Mouse (Mus musculus) heart, embryonic 11.5 days (tissue): ENCODE measurements around the gene Cdkn1c. TPM values are rescaled to one million over a fixed set of nuclear protein-coding genes. Genes with fewer than 3 reads are reported as not detected.
A peak's percentile ranks its signal among the peaks of the same experiment; 100 is the strongest.

Source experiments
- ATAC-seq: fragments of 200-750 bp; cut with Nextera tagmentation; replicated peaks from 2 replicates; pipeline ENCODE4 v1.8.0; 2017; ENCODE audit warnings: moderate library complexity; ENCODE audit not compliant: insufficient number of reproducible peaks, low FRiP score, low TSS enrichment
- H3K27ac ChIP-seq: fragments of 300-500 bp; sonication (generic); 2 replicates; pipeline ENCODE4 v1.5.1; 2014; ENCODE audit warnings: mild to moderate bottlenecking, low read depth, low read length
- H3K27me3 ChIP-seq: fragments of 300-500 bp; sonication (generic); 2 replicates; pipeline ENCODE4 v1.6.1; 2014; ENCODE audit warnings: mild to moderate bottlenecking, low read length, mixed read lengths; ENCODE audit not compliant: control insufficient read depth, insufficient read depth
- H3K36me3 ChIP-seq: fragments of 300-500 bp; sonication (generic); 2 replicates; pipeline ENCODE4 v1.6.1; 2014; ENCODE audit warnings: mild to moderate bottlenecking, low read length, moderate library complexity, mixed read lengths; ENCODE audit not compliant: control insufficient read depth, insufficient read depth
- H3K4me1 ChIP-seq: fragments of 300-500 bp; sonication (generic); 2 replicates; pipeline ENCODE4 v1.6.1; 2014; ENCODE audit warnings: low read length; ENCODE audit not compliant: control insufficient read depth, insufficient read depth
- H3K4me2 ChIP-seq: fragments of 300-500 bp; sonication (generic); 2 replicates; pipeline ENCODE4 v1.6.1; 2014; ENCODE audit warnings: mild to moderate bottlenecking, moderate library complexity
- H3K4me3 ChIP-seq: fragments of 300-500 bp; sonication (generic); 2 replicates; pipeline ENCODE4 v1.5.1; 2014; ENCODE audit warnings: low read depth, low read length
- H3K9ac ChIP-seq: fragments of 300-500 bp; sonication (generic); 2 replicates; pipeline ENCODE4 v1.6.1; 2014; ENCODE audit warnings: mild to moderate bottlenecking, low read depth, low read length, moderate library complexity
- H3K9me3 ChIP-seq: fragments of 300-500 bp; sonication (generic); replicated peaks from 2 replicates; pipeline ENCODE4 v1.6.1; 2016; ENCODE audit warnings: low read length; ENCODE audit not compliant: control insufficient read depth
- WGBS: fragments of 180-500 bp; shearing (Covaris S2); extraction: QIAGEN DNeasy Blood & Tissue Kit; methylation state at CpG from one replicate; pipeline ENCODE4 v1.1.7; 2014; ENCODE audit not compliant: insufficient replicate concordance; 5-methylcytosine and 5-hydroxymethylcytosine counted together
- polyA plus RNA-seq: library from polyadenylated mRNA; unstranded; fragments of >200 nt; fragmentation: Nextera tagmentation; extraction: Ambion mirVana; gene quantifications from 2 replicates; pipeline ENCODE4 v1.2.1, GENCODE M21; 2014

The Cdkn1c gene
- polyA plus RNA-seq, 1 experiment from 2014 or later, result 1,679 TPM

DNA sequence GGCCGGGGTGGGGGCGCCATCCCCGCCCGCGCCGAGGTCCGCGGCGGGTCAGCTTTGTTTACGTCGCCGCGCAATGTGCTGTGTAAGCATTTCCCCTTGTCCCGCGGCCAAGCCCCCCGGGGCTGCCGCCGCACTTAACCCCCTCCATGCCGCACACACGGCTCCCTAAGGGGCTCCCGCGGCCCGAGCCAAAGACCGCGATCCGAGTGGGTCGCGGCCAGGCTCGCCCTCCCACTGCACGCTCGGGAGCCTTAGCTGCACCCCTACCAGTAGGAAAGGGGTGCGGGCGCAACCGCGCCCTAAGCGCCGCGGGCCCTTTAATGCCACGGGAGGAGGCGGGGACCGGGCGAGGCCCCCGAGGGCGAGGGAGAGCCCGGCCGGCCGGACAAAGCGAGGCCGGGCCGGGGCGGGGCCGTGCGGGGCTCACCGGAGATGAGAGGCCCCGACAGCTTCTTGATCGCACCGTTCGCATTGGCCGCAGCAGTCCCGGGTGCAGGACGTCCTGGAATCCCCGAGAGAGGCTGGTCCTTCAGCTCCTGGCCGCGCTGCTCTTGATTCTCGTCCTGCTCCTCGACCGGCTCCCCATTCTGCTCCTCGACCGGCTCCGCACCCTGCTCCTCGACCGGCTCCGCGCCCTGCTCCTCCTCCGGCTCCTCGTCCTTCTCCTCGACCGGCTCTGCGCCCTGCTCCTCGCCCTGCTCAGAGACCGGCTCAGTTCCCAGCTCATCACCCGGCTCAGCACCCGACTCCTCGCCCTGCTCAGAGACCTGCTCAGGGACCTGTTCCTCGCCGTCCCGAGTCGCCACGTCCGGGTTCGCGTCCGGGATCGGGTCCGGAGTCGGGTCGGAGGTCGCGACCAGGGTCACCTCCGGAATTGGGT, 1.3 kb downstream of the Cdkn1c start:
- Histone ChIP-seq H3K4me3 (peak overlapping the region; percentile 60), H3K9me3 (peaks cover 7% of the 10 kb centered on the region), H3K27me3 (peaks cover 5% of the 10 kb centered on the region), H3K4me1 (peaks cover 11% of the 10 kb centered on the region), H3K27ac (peak overlapping the region; percentile 83), H3K9ac (peak overlapping the region; percentile 80), H3K36me3 (no peaks in the 10 kb centered on the region), H3K4me2 (peak overlapping the region; percentile 58)
- ATAC-seq, result no peak
- WGBS, result 16% methylated on average over 100 of the region's 100 CpGs

DNA sequence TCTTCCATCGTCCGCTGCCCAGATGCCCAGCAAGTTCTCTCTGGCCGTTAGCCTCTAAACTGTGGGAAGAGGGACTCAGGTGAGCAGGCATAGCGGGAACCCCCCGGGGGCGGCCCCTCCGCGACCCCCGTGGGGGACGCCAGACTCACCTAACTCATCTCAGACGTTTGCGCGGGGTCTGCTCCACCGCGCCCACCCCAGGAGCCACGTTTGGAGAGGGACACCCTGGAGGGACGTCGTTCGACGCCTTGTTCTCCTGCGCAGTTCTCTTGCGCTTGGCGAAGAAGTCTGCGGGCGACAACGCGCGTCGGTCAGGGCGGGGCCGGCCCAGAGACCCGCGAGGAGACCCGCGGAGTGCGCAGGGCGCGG, 1.9 kb downstream of the Cdkn1c start:
- H3K4me1 ChIP-seq, result peaks cover 7% of the 10 kb centered on the region
- no peaks in the 10 kb centered on the region for H3K36me3 ChIP-seq
- H3K4me3 ChIP-seq, result peak overlapping the region; percentile 60
- peak overlapping the region; percentile 83 for H3K27ac ChIP-seq
- no peak for ATAC-seq
- H3K4me2 ChIP-seq, result peak overlapping the region; percentile 58
- WGBS, result 15% methylated on average over 38 of the region's 38 CpGs
- H3K9ac ChIP-seq, result peak overlapping the region; percentile 80
- peaks cover 3% of the 10 kb centered on the region; the same call in 1 of the 2 replicates for H3K27me3 ChIP-seq
- peaks cover 7% of the 10 kb centered on the region for H3K9me3 ChIP-seq

DNA sequence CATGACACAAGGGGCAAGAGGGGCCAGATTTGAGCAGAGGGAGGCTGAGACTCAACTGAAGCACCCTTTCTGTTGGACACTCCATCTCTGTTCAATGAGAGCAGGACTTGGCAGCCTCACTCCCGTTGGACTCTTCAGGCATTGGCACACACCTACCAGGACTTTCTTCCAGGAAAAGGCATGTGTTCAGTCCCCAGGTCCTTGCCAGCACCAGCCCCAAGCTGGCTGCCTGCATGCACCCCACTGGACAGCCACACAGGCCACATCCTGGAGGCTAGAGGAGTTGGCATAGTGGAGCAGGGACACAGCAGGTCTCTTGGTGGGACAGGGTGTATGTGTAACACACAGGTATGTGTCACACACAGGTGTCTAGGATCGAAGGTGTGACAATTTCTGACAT, 13.7 kb downstream of the Cdkn1c start:
- H3K36me3 ChIP-seq, result no peaks in the 10 kb centered on the region
- WGBS, result 65% methylated on average over 2 of the region's 2 CpGs

DNA sequence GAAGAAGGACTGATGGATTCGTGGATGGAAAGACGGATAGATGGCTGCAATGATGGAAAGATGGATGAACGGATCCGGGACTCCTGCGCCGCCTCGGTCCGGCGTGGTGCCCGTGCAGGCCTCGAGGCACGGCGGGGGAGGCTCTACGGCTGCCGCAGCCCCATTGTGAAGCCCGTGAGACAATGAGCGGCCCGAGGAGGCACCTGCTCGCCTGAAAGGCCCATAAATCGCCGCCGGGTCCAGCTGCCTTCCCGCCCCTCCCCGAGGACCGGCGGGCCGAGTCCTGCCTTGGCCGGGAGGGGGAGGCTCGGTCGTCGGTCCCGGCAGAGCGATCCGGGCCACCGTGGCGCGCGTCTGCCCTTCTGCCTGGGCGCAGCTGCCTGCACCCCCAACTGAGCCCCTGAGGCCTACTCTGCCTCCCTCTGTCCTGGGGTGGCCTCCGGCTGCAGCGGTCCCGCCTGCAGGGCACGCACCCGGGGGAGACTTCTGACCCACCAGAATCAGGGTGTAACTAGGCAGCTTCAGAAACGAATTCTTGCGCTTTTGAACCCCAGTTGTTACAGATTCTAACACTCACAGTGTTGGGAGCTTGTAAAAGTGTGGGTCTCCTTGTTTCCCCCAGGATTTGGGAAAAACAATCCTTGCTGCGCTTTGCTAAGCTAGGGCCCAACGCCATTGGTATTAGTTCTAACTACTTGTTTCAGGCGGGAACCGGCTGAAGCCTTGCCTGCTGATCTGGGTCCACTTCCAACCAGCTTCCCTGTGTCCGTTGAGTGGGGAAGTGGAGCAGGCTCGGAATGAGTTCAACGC, 15.0 kb downstream of the Cdkn1c start:
- H3K36me3 ChIP-seq, result no peaks in the 10 kb centered on the region
- 8% methylated on average over 51 of the region's 53 CpGs for WGBS
- H3K4me3 ChIP-seq, result peak overlapping the region; percentile 46
- H3K27me3 ChIP-seq, result peaks cover 47% of the 10 kb centered on the region
- 0 out of 2 replicates have a peak overlapping the region, but pooled peaks have one; percentile 22 for H3K27ac ChIP-seq
- 0 out of 2 replicates have a peak, but pooled peaks have one; percentile 31 for ATAC-seq
- peak overlapping the region; percentile 81 for H3K4me2 ChIP-seq
- peak overlapping the region; percentile 72 for H3K9ac ChIP-seq
- H3K4me1 ChIP-seq, result peaks cover 12% of the 10 kb centered on the region
- H3K9me3 ChIP-seq, result no peaks in the 10 kb centered on the region

More for the DNA sequence above, 13.7 kb downstream of the Cdkn1c start:
- Histone ChIP-seq H3K27ac (no peak overlapping the region), H3K9ac (no peak overlapping the region), H3K4me3 (no peak overlapping the region), H3K4me1 (peaks cover 12% of the 10 kb centered on the region), H3K4me2 (no peak overlapping the region), H3K9me3 (no peaks in the 10 kb centered on the region), H3K27me3 (peaks cover 47% of the 10 kb centered on the region)
- no peak for ATAC-seq

DNA sequence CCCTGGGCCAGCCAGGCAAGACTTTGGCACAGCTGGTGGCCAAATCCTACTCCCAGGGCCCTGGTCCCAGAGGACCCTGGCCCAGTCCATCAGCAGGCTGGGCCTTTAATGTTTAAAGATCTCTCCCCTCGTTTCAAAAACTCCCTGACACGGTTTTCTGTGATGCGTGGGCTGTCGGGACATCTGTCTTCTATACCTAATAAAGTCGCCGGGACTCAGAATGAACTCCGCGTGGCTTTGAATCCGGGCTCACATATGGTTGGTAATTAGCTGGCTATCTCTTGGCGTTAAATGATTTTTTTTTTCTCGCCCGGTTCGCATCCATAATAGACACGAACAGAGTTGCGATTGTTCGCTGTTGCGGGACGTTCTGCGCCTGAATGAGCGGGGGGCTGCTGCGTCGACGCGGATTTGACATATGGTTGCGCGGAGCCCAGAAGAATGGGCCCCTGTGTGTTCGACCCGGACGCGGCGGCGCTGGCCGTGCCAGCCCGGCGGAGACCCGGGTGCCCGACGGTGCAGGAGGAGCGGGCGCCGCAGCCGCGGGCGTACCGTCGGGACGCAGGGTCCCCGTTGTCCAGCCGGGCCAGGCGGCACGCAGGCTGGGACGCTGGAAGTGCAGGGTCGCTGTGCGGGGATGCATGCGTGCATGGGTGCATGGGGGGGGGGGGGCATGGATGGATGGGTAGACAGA, 15.7 kb downstream of the Cdkn1c start:
- Histone ChIP-seq H3K4me3 (peak overlapping the region; percentile 46), H3K4me1 (peaks cover 12% of the 10 kb centered on the region), H3K9ac (peak overlapping the region; percentile 72), H3K27ac (no peak overlapping the region), H3K36me3 (no peaks in the 10 kb centered on the region), H3K9me3 (no peaks in the 10 kb centered on the region), H3K4me2 (peak overlapping the region; percentile 81), H3K27me3 (peaks cover 47% of the 10 kb centered on the region)
- no peak for ATAC-seq
- WGBS, result 6% methylated on average over 55 of the region's 55 CpGs

DNA sequence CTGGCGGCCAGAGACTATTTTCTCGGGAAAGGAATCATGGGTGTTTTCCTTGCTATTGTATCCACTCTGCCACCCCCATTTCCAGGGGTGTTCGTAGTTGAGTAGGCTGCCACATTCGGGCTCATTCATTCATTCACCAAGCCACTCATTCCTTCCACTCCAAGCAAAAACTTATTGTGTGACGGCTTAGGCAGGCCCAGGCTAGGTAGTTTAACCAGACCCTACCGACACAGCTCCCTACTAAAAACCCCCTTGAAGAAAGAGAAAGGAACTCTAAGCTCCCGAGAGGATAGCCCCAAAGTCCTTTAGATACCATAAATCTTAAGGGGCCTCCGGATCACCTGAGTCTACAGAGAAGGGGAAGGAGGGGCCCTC, 16.3 kb downstream of the Cdkn1c start:
- Histone ChIP-seq H3K4me3 (no peak overlapping the region), H3K9me3 (no peaks in the 10 kb centered on the region), H3K4me2 (peak overlapping the region; percentile 81), H3K27ac (no peak overlapping the region), H3K4me1 (peaks cover 12% of the 10 kb centered on the region), H3K9ac (no peak overlapping the region), H3K36me3 (no peaks in the 10 kb centered on the region), H3K27me3 (peaks cover 47% of the 10 kb centered on the region)
- 39% methylated on average over 8 of the region's 8 CpGs for WGBS
- ATAC-seq, result no peak

DNA sequence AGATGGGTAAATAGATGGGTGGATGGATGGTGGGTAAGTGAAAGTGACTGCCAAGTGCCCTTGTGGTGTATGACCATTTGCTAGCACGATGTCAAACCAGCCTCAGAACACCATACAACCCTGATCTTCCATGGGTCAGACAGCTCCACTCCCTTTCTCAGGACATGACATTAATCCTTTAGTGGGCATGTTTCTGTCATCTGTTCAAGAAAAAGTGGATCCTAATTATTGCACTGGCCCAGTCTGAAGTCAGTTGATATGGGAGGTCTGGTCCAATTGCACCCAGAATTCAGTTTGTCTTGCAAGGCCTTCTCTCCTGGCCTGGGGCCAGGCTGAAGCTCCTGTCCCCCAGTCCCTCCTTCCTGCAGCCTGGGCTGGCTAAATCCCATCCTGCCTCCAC, 21.9 kb downstream of the Cdkn1c start:
- Histone ChIP-seq H3K4me3 (no peak overlapping the region), H3K27me3 (peaks cover 17% of the 10 kb centered on the region), H3K4me1 (peaks cover 7% of the 10 kb centered on the region; the same call in 1 of the 2 replicates), H3K36me3 (no peaks in the 10 kb centered on the region), H3K9me3 (no peaks in the 10 kb centered on the region), H3K27ac (no peak overlapping the region), H3K4me2 (peak overlapping the region; percentile 14; the same call in 1 of the 2 replicates), H3K9ac (no peak overlapping the region)
- no peak for ATAC-seq
- 62% methylated on average over 1 of the region's 1 CpGs for WGBS
